Mouse (Mus musculus) neural tube, embryonic 12.5 days (tissue): ENCODE measurements around the gene Flad1. TPM values are rescaled to one million over a fixed set of nuclear protein-coding genes. Genes with fewer than 3 reads are reported as not detected.

Experiments used
- ATAC-seq: fragments of 200-750 bp; cut with Nextera tagmentation; 2 replicates; pipeline ENCODE4 v1.8.0; 2017; ENCODE audit warnings: low read depth, mild to moderate bottlenecking, moderate TSS enrichment, moderate library complexity; ENCODE audit not compliant: low FRiP score
- H3K27ac ChIP-seq: fragments of 300-500 bp; sonication (generic); 2 replicates; pipeline ENCODE4 v1.5.1; 2016
- H3K27me3 ChIP-seq: fragments of 300-500 bp; sonication (generic); replicated peaks from 2 replicates; pipeline ENCODE4 v1.6.1; 2016; ENCODE audit warnings: mild to moderate bottlenecking
- H3K36me3 ChIP-seq: fragments of 300-500 bp; sonication (generic); 2 replicates; pipeline ENCODE4 v1.6.1; 2016; ENCODE audit warnings: mild to moderate bottlenecking
- H3K4me1 ChIP-seq: fragments of 300-500 bp; sonication (generic); 2 replicates; pipeline ENCODE4 v1.6.1; 2016
- H3K4me2 ChIP-seq: fragments of 300-500 bp; sonication (generic); replicated peaks from 2 replicates; pipeline ENCODE4 v1.6.1; 2016; ENCODE audit warnings: mild to moderate bottlenecking
- H3K4me3 ChIP-seq: fragments of 300-500 bp; sonication (generic); 2 replicates; pipeline ENCODE4 v1.5.1; 2016
- H3K9ac ChIP-seq: fragments of 300-500 bp; sonication (generic); 2 replicates; pipeline ENCODE4 v1.6.1; 2016; ENCODE audit warnings: mild to moderate bottlenecking
- H3K9me3 ChIP-seq: fragments of 300-500 bp; sonication (generic); 2 replicates; pipeline ENCODE4 v1.6.1; 2016; ENCODE audit warnings: mild to moderate bottlenecking
- WGBS: fragments of 180-500 bp; shearing (Covaris S2); methylation state at CpG from one replicate; pipeline ENCODE4 v1.1.7; 2016; 5-methylcytosine and 5-hydroxymethylcytosine counted together
- polyA plus RNA-seq: library from polyadenylated mRNA; unstranded; fragments of >200 nt; fragmentation: Nextera tagmentation; extraction: Ambion mirVana; gene quantifications from 2 replicates; pipeline ENCODE4 v1.2.1, GENCODE M21; 2016

Flad1 gene
- polyA plus RNA-seq, 1 experiment from 2014 or later: 33.4 TPM

DNA sequence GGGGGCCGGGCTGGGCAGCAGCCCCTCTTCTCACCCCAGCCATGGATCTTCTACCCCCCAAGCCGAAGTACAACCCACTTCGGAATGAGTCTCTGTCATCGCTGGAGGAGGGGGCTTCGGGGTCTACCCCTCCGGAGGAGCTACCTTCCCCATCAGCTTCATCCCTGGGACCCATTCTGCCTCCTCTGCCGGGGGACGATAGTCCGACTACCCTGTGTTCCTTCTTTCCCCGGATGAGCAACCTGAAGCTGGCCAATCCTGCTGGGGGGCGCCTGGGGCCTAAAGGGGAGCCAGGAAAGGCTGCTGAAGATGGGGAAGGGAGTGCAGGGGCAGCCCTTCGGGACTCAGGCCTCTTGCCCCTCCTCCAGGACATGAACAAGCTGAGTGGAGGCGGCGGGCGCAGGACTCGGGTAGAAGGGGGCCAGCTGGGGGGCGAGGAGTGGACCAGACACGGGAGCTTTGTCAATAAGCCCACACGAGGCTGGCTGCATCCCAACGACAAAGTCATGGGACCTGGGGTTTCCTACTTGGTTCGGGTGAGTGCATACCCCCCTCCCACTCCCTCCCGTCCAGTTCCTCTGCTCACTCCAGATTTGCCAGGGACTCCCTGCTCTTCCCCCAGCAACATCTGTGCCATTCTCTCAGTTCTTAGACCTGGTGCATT, 10.3 kb upstream of the Flad1 start:
- H3K9me3 ChIP-seq: no peaks in the 10 kb centered on the region
- peak overlapping the region; percentile 60 for H3K9ac ChIP-seq
- no peak for ATAC-seq
- H3K36me3 ChIP-seq: peaks cover 23% of the 10 kb centered on the region
- 12% methylated on average over 22 of the region's 22 CpGs for WGBS
- H3K4me2 ChIP-seq: peak overlapping the region; percentile 64
- H3K27me3 ChIP-seq: no peaks in the 10 kb centered on the region
- H3K4me1 ChIP-seq: peaks cover 50% of the 10 kb centered on the region
- H3K4me3 ChIP-seq: peak overlapping the region; percentile 36
- peak overlapping the region; percentile 32; the same call in 1 of the 2 replicates for H3K27ac ChIP-seq

DNA sequence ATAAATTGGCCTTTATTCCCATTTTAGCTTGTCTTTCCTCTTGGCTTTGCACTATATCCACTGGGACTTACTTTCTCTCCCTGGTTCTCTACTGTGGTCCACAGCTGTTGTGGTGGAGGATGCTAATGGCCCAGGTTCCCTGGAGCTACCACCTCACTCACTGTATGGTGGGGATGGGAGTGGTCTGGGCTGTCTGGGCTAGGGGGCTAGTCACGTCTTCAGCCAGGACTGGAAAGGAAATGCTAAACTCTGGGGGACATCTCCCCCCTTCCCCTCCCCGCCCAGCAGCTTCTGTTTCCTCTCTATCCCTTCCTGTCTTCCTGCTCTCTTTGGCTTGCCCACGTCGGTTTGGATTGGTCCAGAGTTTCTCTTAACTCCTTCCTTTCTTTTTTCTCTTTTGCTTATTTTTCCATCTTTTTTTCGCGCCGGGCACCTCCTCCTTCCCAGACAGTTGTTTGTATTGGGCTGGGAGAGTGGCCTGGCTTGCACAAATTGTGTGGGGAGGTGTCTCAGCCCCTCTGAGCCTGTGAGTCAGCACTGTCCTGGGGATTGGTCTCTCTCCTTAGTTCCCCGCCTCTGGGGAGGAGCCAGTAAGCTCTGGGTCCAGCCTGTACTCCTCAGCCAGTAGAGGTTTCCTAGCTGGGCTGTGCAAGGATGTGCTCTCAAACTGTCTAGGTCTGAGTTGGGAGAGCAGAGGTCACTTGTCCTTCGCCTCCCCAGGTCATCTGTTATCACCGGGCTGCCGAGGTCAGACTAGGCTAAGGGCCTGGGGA, 9.5 kb upstream of the Flad1 start:
- Histone ChIP-seq H3K36me3 (peaks cover 16% of the 10 kb centered on the region), H3K27ac (0 out of 2 replicates have a peak overlapping the region, but pooled peaks have one; percentile 32), H3K4me3 (peak overlapping the region; percentile 36), H3K4me1 (peaks cover 50% of the 10 kb centered on the region), H3K9ac (peak overlapping the region; percentile 60), H3K9me3 (no peaks in the 10 kb centered on the region), H3K4me2 (peak overlapping the region; percentile 64), H3K27me3 (no peaks in the 10 kb centered on the region)
- no peak for ATAC-seq
- 4% methylated on average over 11 of the region's 11 CpGs for WGBS

DNA sequence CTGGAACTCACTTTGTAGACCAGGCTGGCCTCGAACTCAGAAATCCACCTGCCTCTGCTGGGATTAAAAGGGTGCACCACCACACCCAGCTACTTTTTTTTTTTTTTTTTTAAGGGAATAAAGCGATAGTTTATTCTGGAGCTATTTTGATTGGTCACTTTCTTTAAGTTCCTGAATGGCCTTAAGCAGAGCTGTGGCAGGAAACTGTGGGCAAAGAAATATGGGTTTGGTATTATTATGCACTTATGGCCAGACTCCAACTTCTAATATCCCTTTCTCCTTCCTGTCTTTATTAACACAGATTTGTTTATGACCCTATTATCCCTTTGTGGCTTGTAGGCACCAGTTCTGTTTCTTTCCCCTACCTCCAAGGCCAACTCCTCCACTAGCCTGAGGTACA, 8.8 kb upstream of the Flad1 start:
- Histone ChIP-seq H3K36me3 (peaks cover 21% of the 10 kb centered on the region), H3K9me3 (no peaks in the 10 kb centered on the region), H3K4me2 (peak overlapping the region; percentile 64), H3K4me1 (peaks cover 50% of the 10 kb centered on the region), H3K4me3 (no peak overlapping the region), H3K9ac (0 out of 2 replicates have a peak overlapping the region, but pooled peaks have one; percentile 5), H3K27me3 (no peaks in the 10 kb centered on the region), H3K27ac (no peak overlapping the region)
- 52% methylated on average over 2 of the region's 2 CpGs for WGBS
- ATAC-seq: no peak

DNA sequence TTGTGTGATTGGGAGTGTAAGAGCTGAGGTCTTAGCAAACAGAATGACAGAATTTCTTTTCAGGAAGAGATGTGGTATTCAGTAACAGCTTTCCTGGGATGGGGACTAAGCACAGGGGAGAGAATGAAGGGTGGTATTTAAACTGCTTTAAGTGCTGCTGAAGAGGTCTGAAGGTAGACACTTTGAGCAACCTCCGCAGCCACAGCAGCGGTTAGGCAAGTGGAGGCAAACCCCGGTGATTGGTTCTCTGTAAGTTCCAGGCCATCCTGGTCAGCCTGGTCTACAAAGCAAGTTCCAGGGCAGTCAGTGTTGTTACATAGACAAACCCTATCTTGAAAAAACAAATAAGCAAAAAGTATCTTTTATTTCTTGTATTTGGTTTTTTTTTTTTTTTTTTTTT, 8.3 kb upstream of the Flad1 start:
- H3K9me3 ChIP-seq: no peaks in the 10 kb centered on the region
- 18% methylated on average over 3 of the region's 3 CpGs for WGBS
- H3K27me3 ChIP-seq: no peaks in the 10 kb centered on the region
- peaks cover 50% of the 10 kb centered on the region for H3K4me1 ChIP-seq
- H3K36me3 ChIP-seq: peaks cover 21% of the 10 kb centered on the region
- no peak for ATAC-seq
- H3K4me3 ChIP-seq: peak overlapping the region; percentile 56
- peak overlapping the region; percentile 64; the same call in 1 of the 2 replicates for H3K9ac ChIP-seq
- peak overlapping the region; percentile 80 for H3K4me2 ChIP-seq
- 0 out of 2 replicates have a peak overlapping the region, but pooled peaks have one; percentile 70 for H3K27ac ChIP-seq

DNA sequence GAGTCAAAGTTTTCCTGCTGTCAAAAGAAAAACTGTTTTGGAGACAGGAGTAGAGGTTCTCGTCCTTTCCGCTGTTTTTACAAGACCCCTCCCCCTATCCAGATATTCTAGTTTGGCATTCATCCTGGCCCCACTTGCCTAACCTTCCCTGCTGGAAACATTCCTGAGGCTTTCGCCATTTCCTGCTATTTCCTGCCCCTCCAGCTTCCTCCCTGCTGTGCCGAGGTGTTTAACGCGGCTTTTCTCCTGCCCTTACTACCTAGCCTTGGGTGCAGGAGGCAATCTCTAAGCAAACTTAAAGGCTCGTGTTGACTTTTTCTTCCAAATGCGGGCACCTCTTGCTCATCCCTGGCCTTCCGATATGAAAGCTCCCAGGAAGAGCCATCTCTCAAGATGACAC, 7.9 kb upstream of the Flad1 start:
- H3K9me3 ChIP-seq: no peaks in the 10 kb centered on the region
- H3K27ac ChIP-seq: 0 out of 2 replicates have a peak overlapping the region, but pooled peaks have one; percentile 70
- H3K4me2 ChIP-seq: peak overlapping the region; percentile 80
- peaks cover 50% of the 10 kb centered on the region for H3K4me1 ChIP-seq
- peaks cover 21% of the 10 kb centered on the region for H3K36me3 ChIP-seq
- ATAC-seq: no peak
- peak overlapping the region; percentile 56 for H3K4me3 ChIP-seq
- H3K9ac ChIP-seq: peak overlapping the region; percentile 64
- 1% methylated on average over 9 of the region's 9 CpGs for WGBS
- H3K27me3 ChIP-seq: no peaks in the 10 kb centered on the region

DNA sequence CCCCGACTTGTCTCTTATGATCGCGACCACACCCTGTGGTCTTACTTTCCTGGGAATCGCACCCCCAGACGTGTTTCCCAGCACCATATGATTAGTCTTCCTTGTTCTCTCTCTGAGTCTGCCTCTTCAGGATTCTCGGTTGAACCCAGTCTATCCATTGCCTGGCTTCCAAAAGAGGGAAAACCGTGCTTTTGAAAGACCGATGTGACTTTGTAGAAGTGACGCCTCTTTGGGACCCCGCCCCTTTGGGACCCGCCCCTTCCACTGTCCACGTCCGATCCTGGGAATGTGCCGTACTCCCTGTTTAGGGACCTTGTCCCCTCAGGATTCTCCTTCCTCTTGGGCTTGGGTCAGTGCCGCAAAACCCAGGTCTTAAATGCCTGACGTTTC, 7.2 kb upstream of the Flad1 start:
- Histone ChIP-seq H3K4me2 (peak overlapping the region; percentile 80), H3K9ac (peak overlapping the region; percentile 64), H3K27me3 (no peaks in the 10 kb centered on the region), H3K27ac (peak overlapping the region; percentile 70), H3K4me3 (peak overlapping the region; percentile 56), H3K9me3 (no peaks in the 10 kb centered on the region), H3K4me1 (peaks cover 50% of the 10 kb centered on the region), H3K36me3 (peaks cover 19% of the 10 kb centered on the region)
- WGBS: under 1% methylated on average over 16 of the region's 16 CpGs
- ATAC-seq: peak; percentile 22

DNA sequence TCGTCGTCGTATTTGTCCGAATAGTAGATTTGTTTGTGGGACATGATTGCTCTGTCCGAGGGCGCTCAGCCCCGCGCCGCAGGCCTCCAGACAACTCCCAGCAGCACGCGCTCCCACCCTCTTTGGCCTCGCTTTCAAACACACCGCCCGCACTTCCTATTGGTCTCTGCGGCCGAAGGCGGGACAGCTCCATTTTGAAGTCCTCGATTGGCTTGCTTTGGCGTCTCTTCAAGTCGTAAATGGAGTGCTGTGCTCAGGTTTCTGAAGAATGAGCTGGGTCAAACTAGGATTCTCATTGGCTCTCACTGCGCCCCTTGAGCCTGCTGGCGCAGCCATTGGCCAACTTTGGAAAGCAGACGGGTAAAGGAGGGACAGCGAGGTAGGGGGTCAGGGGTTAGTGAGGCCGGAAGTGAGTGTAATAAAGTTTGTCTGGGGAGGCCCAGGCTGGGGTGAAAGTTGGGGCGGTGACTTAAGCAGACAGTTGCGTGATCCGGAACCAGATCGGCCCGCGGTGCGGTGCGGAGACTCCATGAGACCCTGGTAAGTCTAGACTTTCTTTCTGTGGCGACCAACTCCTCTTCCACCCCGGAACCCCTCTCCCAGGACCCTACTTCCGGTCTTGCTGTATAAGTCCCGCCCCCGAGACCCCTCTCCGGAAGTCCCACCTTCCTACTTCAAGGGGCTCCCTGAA, 6.6 kb upstream of the Flad1 start, which contains the start of the genes Cks1b and Shc1:
Gene Cks1b, minus strand, starts transcription at position 214 of the 691 bp plus-strand sequence.
Gene Shc1, plus strand, starts transcription at position 274 of the 691 bp plus-strand sequence.
- H3K36me3 ChIP-seq: peaks cover 18% of the 10 kb centered on the region
- peak within 1 kb of the TSS; percentile 64 for H3K9ac ChIP-seq
- H3K4me1 ChIP-seq: peaks cover 48% of the 10 kb centered on the region
- peak within 1 kb of the TSS; percentile 80 for H3K4me2 ChIP-seq
- peak; percentile 94 for ATAC-seq
- under 1% methylated on average over 39 of the region's 39 CpGs for WGBS
- peak within 1 kb of the TSS; percentile 56 for H3K4me3 ChIP-seq
- no peaks in the 10 kb centered on the region for H3K27me3 ChIP-seq
- H3K9me3 ChIP-seq: no peaks in the 10 kb centered on the region
- peak within 1 kb of the TSS; percentile 70 for H3K27ac ChIP-seq

DNA sequence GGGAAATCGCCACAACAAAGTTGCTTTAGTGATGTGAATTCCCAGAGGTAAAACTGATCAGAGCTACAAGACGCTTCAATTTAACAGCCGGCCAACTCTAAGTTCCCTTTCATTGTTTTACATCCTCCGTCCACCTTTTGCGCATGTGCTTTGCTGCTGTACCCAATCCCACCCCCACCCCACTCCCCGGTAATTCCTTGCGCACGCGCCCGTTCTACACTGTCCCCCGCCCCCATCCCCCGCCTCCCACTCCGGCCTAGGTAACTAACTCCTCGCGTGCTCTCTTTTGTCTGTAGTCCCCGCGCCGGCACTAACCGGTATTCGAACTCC, 6.1 kb upstream of the Flad1 start:
- Histone ChIP-seq H3K9me3 (no peaks in the 10 kb centered on the region), H3K36me3 (peaks cover 18% of the 10 kb centered on the region), H3K4me3 (peak overlapping the region; percentile 56), H3K27me3 (no peaks in the 10 kb centered on the region), H3K4me2 (peak overlapping the region; percentile 80), H3K27ac (no peak overlapping the region), H3K4me1 (peaks cover 43% of the 10 kb centered on the region), H3K9ac (peak overlapping the region; percentile 53)
- peak; percentile 62 for ATAC-seq
- 0% methylated on average over 20 of the region's 20 CpGs for WGBS

DNA sequence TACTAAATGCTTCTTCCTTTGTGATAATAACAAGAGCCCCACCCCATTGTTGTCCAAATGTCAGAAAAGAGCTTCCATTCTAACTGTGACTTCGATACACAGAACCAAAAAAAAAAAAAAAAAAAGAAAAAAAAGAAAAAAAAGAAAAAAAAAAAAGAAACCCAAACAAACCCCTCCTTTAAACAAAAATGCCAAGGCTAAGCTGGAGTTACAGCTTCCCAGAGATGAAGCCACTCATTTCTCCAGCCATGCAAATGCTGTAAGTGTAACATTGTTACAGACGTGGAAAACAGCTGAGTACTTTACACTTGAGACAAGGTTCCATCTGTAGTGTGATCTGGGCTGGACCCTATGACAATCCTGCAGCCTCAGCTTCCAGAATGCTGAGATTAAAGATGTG, 5.5 kb upstream of the Flad1 start:
- Histone ChIP-seq H3K36me3 (peaks cover 18% of the 10 kb centered on the region), H3K27ac (no peak overlapping the region), H3K4me2 (peak overlapping the region; percentile 80), H3K9ac (peak overlapping the region; percentile 53), H3K4me1 (peaks cover 36% of the 10 kb centered on the region), H3K4me3 (peak overlapping the region; percentile 56), H3K9me3 (no peaks in the 10 kb centered on the region), H3K27me3 (no peaks in the 10 kb centered on the region)
- ATAC-seq: no peak
- 35% methylated on average over 2 of the region's 2 CpGs for WGBS

DNA sequence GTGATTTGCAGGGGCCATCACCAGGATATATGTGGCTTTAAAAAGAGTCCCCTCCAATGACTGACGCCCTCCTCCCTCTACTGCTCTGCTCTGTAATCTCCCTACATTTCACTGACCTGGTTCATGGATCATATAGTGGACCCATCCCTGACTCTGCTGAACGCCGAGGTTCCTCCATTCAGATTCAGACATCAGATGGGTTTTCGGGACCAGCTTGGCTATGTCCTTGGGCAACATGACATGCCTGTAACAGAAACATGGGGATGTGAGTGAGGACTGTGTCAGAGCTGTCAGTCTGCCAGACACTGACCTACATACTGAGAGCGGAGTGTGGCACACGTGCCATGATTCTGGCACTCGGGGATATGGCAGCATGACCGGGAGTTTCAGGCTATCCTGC, 4.5 kb upstream of the Flad1 start:
- WGBS: 94% methylated on average over 8 of the region's 8 CpGs
- Histone ChIP-seq H3K9ac (no peak overlapping the region), H3K4me3 (no peak overlapping the region), H3K36me3 (peaks cover 18% of the 10 kb centered on the region), H3K4me1 (peaks cover 28% of the 10 kb centered on the region), H3K9me3 (no peaks in the 10 kb centered on the region), H3K27me3 (no peaks in the 10 kb centered on the region), H3K27ac (no peak overlapping the region), H3K4me2 (no peak overlapping the region)
- no peak for ATAC-seq

DNA sequence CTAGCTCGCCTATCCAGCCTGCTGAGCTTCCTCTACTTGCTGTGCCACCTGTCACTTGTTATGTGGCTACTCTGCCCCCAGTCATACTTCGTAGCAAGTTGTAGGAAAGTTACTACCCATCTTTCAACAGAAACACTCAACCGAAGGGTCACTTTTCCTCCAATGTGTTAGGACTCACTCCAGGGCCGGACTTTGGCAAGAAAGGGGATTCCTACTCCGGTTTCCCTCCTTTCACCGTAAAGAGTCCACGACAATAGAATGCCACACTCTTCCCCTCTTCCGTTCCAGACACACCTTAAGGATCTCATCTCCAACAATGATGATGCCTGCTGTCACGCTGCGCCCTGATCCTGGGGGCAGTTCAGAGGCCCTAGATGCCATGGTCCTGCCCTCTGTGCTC, 806 bp downstream of the Flad1 start:
- ATAC-seq: no peak
- H3K4me1 ChIP-seq: peaks cover 7% of the 10 kb centered on the region
- 85% methylated on average over 10 of the region's 10 CpGs for WGBS
- H3K36me3 ChIP-seq: peaks cover 23% of the 10 kb centered on the region
- peak overlapping the region; percentile 64 for H3K4me2 ChIP-seq
- peak overlapping the region; percentile 48 for H3K9ac ChIP-seq
- no peak overlapping the region for H3K27ac ChIP-seq
- no peaks in the 10 kb centered on the region for H3K27me3 ChIP-seq
- no peaks in the 10 kb centered on the region for H3K9me3 ChIP-seq
- H3K4me3 ChIP-seq: peak overlapping the region; percentile 42

DNA sequence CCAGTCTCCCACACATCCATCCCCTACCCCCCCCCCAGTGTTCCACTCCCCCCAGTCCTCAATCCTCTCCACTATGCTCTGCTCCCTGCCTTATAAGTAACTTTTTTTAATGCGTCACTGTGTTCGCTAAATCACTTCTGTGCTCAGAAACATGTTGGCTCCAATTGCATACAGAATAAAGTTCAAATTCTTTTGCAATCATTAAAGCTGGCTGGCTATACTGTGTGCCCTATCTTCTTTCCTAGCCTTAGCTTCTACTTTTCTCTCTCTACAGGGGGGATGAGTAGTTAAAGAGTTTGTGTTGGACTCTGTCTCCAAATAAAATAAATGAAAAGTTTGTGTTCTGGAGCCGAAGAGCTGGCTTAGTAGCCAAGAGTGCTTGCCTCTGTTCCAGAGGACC, 2.0 kb downstream of the Flad1 start:
- no peak overlapping the region for H3K4me3 ChIP-seq
- ATAC-seq: no peak
- H3K4me2 ChIP-seq: no peak overlapping the region
- H3K27ac ChIP-seq: no peak overlapping the region
- H3K36me3 ChIP-seq: peaks cover 22% of the 10 kb centered on the region
- H3K27me3 ChIP-seq: no peaks in the 10 kb centered on the region
- H3K4me1 ChIP-seq: peaks cover 7% of the 10 kb centered on the region
- no peaks in the 10 kb centered on the region for H3K9me3 ChIP-seq
- H3K9ac ChIP-seq: no peak overlapping the region
- WGBS: over 99% methylated on average over 3 of the region's 3 CpGs
